Mouse (Mus musculus): ENCODE measurements around the gene Gjd3.

- TF ChIP-seq CTCF (IDR thresholded peaks at IDR 0.05; ENCODE audit: borderline replicate concordance, insufficient read depth, low read length): no peak
- TF ChIP-seq POLR2A (IDR thresholded peaks at IDR 0.05; ENCODE audit: low read depth, low read length): no peak
Measured at GRCm38 (mm10) chr11:98997659-98998058, 14.8 kb upstream of the Gjd3 start.

All from embryonic fibroblast, embryonic 13.5 days (primary cell).